Mouse (Mus musculus) E14TG2a.4 (cell line): Measurements from ENCODE around the gene Exoc6.

Source experiments
- CTCF ChIP-seq: conservative IDR thresholded peaks from 2 replicates; pipeline ENCODE4 v1.5.1; 2014; ENCODE audit warnings: low read length
- NANOG ChIP-seq: IDR thresholded peaks from 2 replicates; pipeline ENCODE4 v1.6.1; 2014; ENCODE audit warnings: borderline replicate concordance, low read length, mixed read lengths
- POU5F1 ChIP-seq: IDR thresholded peaks from 2 replicates; pipeline ENCODE4 v1.6.1; 2014; ENCODE audit warnings: low read length, borderline replicate concordance

DNA sequence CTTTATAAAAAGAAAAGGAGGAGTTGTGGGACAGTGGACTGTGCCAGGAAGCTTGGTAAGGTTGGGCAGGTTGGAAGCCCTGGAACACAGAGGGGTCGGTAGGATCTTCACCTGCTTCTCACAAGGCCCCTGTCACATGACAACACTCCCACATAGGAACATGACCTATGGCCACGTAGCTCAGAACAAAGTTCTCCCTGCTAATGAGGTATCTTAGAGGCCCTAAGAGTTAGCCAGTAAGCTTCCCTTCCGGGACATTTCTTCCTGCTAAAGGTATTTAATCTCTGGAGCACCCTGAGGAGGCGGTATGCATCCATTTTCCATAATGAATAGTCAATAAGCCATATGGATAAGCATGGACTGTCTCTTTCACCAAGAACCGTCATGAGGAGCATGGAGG lies 119.3 kb downstream of the Exoc6 start:
- TF ChIP-seq CTCF (no peak), NANOG (no peak), POU5F1 (no peak)
